Mouse (Mus musculus) liver, embryonic 14.5 days (tissue): ENCODE measurements around the gene Tmcc3.

ENCODE experiments used
- CTCF ChIP-seq: IDR thresholded peaks from 2 replicates; pipeline ENCODE4 v1.5.1; 2016; ENCODE audit warnings: antibody characterized with exemption, low read depth, control low read depth
- EP300 ChIP-seq: IDR thresholded peaks from 2 replicates; pipeline ENCODE4 v1.6.1; 2016; ENCODE audit warnings: antibody characterized with exemption, low read depth

DNA sequence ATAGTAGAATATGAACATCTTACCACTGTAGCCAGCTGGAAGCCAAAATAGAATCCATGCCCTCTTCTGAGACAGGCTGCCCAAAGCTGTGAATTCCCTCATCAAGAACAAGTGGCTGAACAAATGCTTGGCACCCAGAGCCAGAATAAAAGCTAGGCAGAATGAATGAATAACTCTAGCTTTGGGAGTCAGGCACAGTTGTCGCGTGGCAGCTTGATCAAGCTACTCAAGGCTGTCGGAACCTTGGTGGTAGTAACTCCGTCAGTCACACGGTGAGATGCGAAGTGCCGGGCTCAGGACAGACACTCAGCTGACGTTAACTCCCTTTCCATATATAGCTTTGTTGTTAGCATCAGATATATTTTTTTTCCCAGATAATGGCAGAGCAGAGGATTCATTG lies 232.2 kb downstream of the Tmcc3 start:
- no peak for TF ChIP-seq EP300
- TF ChIP-seq CTCF, result no peak
